Mouse (Mus musculus) neural tube, embryonic 14.5 days (tissue): ENCODE measurements around the gene Pwp1. TPM values are rescaled to one million over a fixed set of nuclear protein-coding genes. Genes with fewer than 3 reads are reported as not detected.

Source experiments
- ATAC-seq: fragments of 200-750 bp; cut with Nextera tagmentation; 2 replicates; pipeline ENCODE4 v1.8.0; 2017; ENCODE audit warnings: low read depth, mild to moderate bottlenecking, moderate TSS enrichment, moderate library complexity
- H3K27ac ChIP-seq: fragments of 300-500 bp; sonication (generic); 2 replicates; pipeline ENCODE4 v1.5.1; 2014; ENCODE audit warnings: low read depth, mild to moderate bottlenecking, control low read depth, low read length, moderate library complexity, mixed read lengths
- H3K27me3 ChIP-seq: fragments of 300-500 bp; sonication (generic); 2 replicates; pipeline ENCODE4 v1.6.1; 2014; ENCODE audit warnings: low read length; ENCODE audit not compliant: control insufficient read depth, insufficient read depth
- H3K36me3 ChIP-seq: fragments of 300-500 bp; sonication (generic); 2 replicates; pipeline ENCODE4 v1.6.1; 2014; ENCODE audit warnings: low read length, mixed read lengths; ENCODE audit not compliant: control insufficient read depth, insufficient read depth
- H3K4me1 ChIP-seq: fragments of 300-500 bp; sonication (generic); 2 replicates; pipeline ENCODE4 v1.6.1; 2014; ENCODE audit warnings: low read length; ENCODE audit not compliant: control insufficient read depth, insufficient read depth
- H3K4me2 ChIP-seq: fragments of 300-500 bp; sonication (generic); 2 replicates; pipeline ENCODE4 v1.6.1; 2014; ENCODE audit warnings: mild to moderate bottlenecking, low read depth, low read length, control low read depth
- H3K4me3 ChIP-seq: fragments of 300-500 bp; sonication (generic); 2 replicates; pipeline ENCODE4 v1.5.1; 2014; ENCODE audit warnings: low read depth, low read length, control low read depth, mixed read lengths
- H3K9ac ChIP-seq: fragments of 300-500 bp; sonication (generic); replicated peaks from 2 replicates; pipeline ENCODE4 v1.6.1; 2014; ENCODE audit warnings: low read depth, mild to moderate bottlenecking, control low read depth, low read length, mixed read lengths
- H3K9me3 ChIP-seq: fragments of 300-500 bp; sonication (generic); 2 replicates; pipeline ENCODE4 v1.6.1; 2016; ENCODE audit warnings: low read length; ENCODE audit not compliant: control insufficient read depth
- WGBS: fragments of 180-500 bp; shearing (Covaris S2); extraction: QIAGEN DNeasy Blood & Tissue Kit; methylation state at CpG from one replicate; pipeline ENCODE4 v1.1.7; 2014; 5-methylcytosine and 5-hydroxymethylcytosine counted together
- polyA plus RNA-seq: library from polyadenylated mRNA; unstranded; fragments of >200 nt; fragmentation: Nextera tagmentation; extraction: Ambion mirVana; gene quantifications from 2 replicates; pipeline ENCODE4 v1.2.1, GENCODE M21; 2014

Gene Pwp1
- polyA plus RNA-seq, 1 experiment from 2014 or later = 75.7 TPM

GRCm38 (mm10) chr10:85875812-85876211, 46.5 kb downstream of the Pwp1 start:
- no peak overlapping the region for H3K4me3 ChIP-seq
- ATAC-seq = no peak
- 92% methylated on average over 5 of the region's 5 CpGs for WGBS

GRCm38 (mm10) chr10:85879886-85880486, 50.7 kb downstream of the Pwp1 start:
- no peaks in the 10 kb centered on the region for H3K27me3 ChIP-seq
- no peaks in the 10 kb centered on the region for H3K9me3 ChIP-seq
- no peak overlapping the region for H3K4me2 ChIP-seq
- H3K36me3 ChIP-seq = peaks cover 71% of the 10 kb centered on the region
- H3K9ac ChIP-seq = no peak overlapping the region
- H3K27ac ChIP-seq = no peak overlapping the region
- H3K4me3 ChIP-seq = no peak overlapping the region
- no peak for ATAC-seq
- WGBS = 92% methylated on average over 8 of the region's 8 CpGs
- H3K4me1 ChIP-seq = no peaks in the 10 kb centered on the region

More at GRCm38 (mm10) chr10:85875812-85876211, 46.5 kb downstream of the Pwp1 start:
- H3K27ac ChIP-seq = no peak overlapping the region
- H3K27me3 ChIP-seq = no peaks in the 10 kb centered on the region; the same call in 1 of the 2 replicates
- peaks cover 8% of the 10 kb centered on the region for H3K4me1 ChIP-seq
- H3K9me3 ChIP-seq = no peaks in the 10 kb centered on the region
- no peak overlapping the region for H3K9ac ChIP-seq
- H3K4me2 ChIP-seq = no peak overlapping the region
- peaks cover 53% of the 10 kb centered on the region for H3K36me3 ChIP-seq

GRCm38 (mm10) chr10:85916498-85917309, 87.4 kb downstream of the Pwp1 start, which contains the start of gene Prdm4:
Gene Prdm4 (minus strand): TSS chr10:85917142.
- Histone ChIP-seq H3K9me3 (no peaks in the 10 kb centered on the region), H3K27me3 (no peaks in the 10 kb centered on the region; the same call in 1 of the 2 replicates), H3K4me2 (peak within 1 kb of the TSS; percentile 69), H3K4me1 (peaks cover 11% of the 10 kb centered on the region), H3K4me3 (peak within 1 kb of the TSS; percentile 95), H3K9ac (peak within 1 kb of the TSS; percentile 84), H3K27ac (peak within 1 kb of the TSS; percentile 86), H3K36me3 (peaks cover 5% of the 10 kb centered on the region)
- peak; percentile 99 for ATAC-seq
- WGBS = under 1% methylated on average over 84 of the region's 90 CpGs

DNA sequence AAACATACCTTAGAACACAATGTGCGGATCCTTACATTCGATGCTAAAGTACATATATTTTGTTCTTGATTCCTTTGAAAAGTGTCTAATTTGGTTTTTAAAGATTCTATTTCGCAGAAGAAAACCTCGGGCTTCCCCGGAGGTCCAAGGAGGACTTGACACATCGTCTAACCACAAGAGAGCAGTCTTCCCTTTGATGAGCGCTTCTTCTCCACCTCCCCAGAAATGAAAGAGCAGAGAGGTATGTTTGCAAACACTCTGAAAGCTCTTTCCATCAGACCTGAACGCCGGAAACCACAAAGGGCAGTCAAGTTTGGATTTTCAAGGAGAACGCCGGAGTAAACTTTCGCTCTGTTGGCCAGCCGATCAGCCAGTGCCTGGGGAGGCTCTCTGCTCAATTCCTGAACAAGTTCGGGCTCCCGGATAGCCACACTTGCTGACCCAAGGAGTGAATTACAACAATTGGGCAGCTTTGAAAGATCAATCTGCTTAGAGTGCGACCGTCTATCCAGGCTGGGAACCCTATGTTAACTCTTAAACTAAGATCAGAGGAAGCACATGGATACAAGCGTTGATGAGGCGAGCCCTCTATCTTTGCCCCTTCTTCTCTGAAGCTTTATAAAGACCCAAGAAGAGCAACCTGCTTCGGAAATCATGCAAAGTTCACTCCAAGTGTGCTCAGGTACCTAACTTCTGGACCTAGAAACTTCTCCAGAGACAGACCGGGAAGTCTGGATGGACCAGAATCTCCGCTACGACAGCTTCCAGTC, 98.6 kb downstream of the Pwp1 start, which contains the start of gene Ascl4:
TSS of gene Ascl4 (plus strand) at position 6 of the 770 bp plus-strand sequence.
- peak within 1 kb of the TSS; percentile 43 for H3K4me3 ChIP-seq
- 0 out of 2 replicates have a peak, but pooled peaks cover 6% of the 10 kb centered on the region for H3K27me3 ChIP-seq
- ATAC-seq = 0 out of 2 replicates have a peak, but pooled peaks have one; percentile 7
- peaks cover 11% of the 10 kb centered on the region; the same call in 1 of the 2 replicates for H3K4me1 ChIP-seq
- WGBS = 2% methylated on average over 23 of the region's 23 CpGs
- no peaks in the 10 kb centered on the region for H3K9me3 ChIP-seq
- peak within 1 kb of the TSS; percentile 87 for H3K4me2 ChIP-seq
- no peaks in the 10 kb centered on the region for H3K36me3 ChIP-seq
- peak within 1 kb of the TSS; percentile 47 for H3K9ac ChIP-seq
- H3K27ac ChIP-seq = no peak within 1 kb of the TSS

DNA sequence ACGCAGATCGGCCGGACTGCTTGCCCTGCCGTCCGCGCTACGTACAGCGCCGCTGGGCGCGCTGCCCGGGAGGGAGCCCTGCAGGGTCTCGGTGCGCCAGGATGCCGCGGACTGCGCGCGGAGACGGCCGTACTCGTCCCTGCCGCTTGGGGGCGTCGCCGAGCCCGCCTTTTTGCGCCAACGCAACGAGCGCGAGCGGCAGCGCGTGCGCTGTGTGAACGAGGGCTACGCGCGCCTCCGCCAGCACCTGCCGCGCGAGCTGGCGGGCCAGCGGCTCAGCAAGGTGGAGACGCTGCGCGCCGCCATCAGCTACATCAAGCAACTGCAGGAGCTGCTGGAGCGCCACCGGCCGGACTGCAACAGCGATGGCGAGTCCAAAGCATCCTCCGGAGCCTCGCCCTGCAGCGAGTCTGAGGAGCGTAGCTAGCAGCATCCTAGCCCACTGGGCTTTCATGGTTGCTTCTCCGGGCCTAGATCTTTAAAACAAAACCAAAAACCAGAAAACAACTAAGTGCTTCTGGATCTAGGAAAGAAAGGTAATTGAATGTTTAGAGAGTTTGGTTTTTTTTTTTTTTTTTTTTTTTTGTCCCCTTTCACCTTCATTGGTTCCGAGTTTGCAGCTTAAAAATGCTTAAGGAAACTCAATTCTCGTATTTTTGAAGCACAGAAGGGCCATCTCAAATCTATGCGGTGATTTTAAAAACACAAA, 99.4 kb downstream of the Pwp1 start:
- H3K4me1 ChIP-seq = peaks cover 11% of the 10 kb centered on the region; the same call in 1 of the 2 replicates
- H3K27ac ChIP-seq = no peak overlapping the region
- peak overlapping the region; percentile 43 for H3K4me3 ChIP-seq
- peak; percentile 94 for ATAC-seq
- peak overlapping the region; percentile 87 for H3K4me2 ChIP-seq
- no peaks in the 10 kb centered on the region for H3K36me3 ChIP-seq
- H3K9me3 ChIP-seq = no peaks in the 10 kb centered on the region
- 1% methylated on average over 63 of the region's 63 CpGs for WGBS
- peak overlapping the region; percentile 47 for H3K9ac ChIP-seq
- H3K27me3 ChIP-seq = 0 out of 2 replicates have a peak, but pooled peaks cover 6% of the 10 kb centered on the region

DNA sequence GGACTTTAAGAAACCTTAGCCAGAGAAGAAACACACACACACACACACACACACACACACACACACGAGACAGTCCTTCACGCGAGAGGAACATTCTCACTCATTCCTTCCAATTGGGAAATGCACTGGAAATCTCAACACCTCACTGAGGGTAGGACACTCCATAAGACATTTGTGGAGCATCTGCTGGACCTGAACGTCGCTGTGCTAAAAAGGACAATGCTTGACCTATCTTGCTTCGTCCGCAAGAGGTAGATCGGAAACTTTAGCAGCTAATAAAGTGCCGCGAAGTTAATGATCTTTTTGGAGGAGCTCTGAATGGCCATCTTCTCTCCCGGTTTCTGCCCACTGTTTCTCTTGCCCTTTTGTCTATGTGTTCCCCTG, 99.9 kb downstream of the Pwp1 start:
- Histone ChIP-seq H3K36me3 (no peaks in the 10 kb centered on the region), H3K4me2 (peak overlapping the region; percentile 87), H3K9me3 (no peaks in the 10 kb centered on the region), H3K4me1 (peaks cover 11% of the 10 kb centered on the region; the same call in 1 of the 2 replicates), H3K4me3 (peak overlapping the region; percentile 43), H3K27me3 (0 out of 2 replicates have a peak, but pooled peaks cover 6% of the 10 kb centered on the region), H3K27ac (no peak overlapping the region), H3K9ac (no peak overlapping the region; the same call in 1 of the 2 replicates)
- 45% methylated on average over 11 of the region's 11 CpGs for WGBS
- ATAC-seq = no peak

GRCm38 (mm10) chr10:85929962-85930361, 100.7 kb downstream of the Pwp1 start:
- 93% methylated on average over 11 of the region's 11 CpGs for WGBS
- no peak for ATAC-seq
- no peak overlapping the region for H3K27ac ChIP-seq

GRCm38 (mm10) chr10:85936280-85936965, 107.1 kb downstream of the Pwp1 start:
- no peaks in the 10 kb centered on the region for H3K4me1 ChIP-seq
- no peaks in the 10 kb centered on the region for H3K27me3 ChIP-seq
- H3K9ac ChIP-seq = no peak overlapping the region
- no peak overlapping the region for H3K4me3 ChIP-seq
- no peak overlapping the region for H3K27ac ChIP-seq
- WGBS = 96% methylated on average over 6 of the region's 6 CpGs
- peaks cover 44% of the 10 kb centered on the region for H3K36me3 ChIP-seq
- H3K9me3 ChIP-seq = no peaks in the 10 kb centered on the region
- no peak overlapping the region for H3K4me2 ChIP-seq
- ATAC-seq = no peak

More at GRCm38 (mm10) chr10:85929962-85930361, 100.7 kb downstream of the Pwp1 start:
- Histone ChIP-seq H3K4me2 (no peak overlapping the region), H3K27me3 (0 out of 2 replicates have a peak, but pooled peaks cover 6% of the 10 kb centered on the region), H3K4me3 (no peak overlapping the region), H3K9me3 (no peaks in the 10 kb centered on the region), H3K4me1 (peaks cover 11% of the 10 kb centered on the region; the same call in 1 of the 2 replicates), H3K9ac (no peak overlapping the region), H3K36me3 (no peaks in the 10 kb centered on the region)
